Mouse (Mus musculus): ENCODE measurements around the gene Vps37c.

DNA sequence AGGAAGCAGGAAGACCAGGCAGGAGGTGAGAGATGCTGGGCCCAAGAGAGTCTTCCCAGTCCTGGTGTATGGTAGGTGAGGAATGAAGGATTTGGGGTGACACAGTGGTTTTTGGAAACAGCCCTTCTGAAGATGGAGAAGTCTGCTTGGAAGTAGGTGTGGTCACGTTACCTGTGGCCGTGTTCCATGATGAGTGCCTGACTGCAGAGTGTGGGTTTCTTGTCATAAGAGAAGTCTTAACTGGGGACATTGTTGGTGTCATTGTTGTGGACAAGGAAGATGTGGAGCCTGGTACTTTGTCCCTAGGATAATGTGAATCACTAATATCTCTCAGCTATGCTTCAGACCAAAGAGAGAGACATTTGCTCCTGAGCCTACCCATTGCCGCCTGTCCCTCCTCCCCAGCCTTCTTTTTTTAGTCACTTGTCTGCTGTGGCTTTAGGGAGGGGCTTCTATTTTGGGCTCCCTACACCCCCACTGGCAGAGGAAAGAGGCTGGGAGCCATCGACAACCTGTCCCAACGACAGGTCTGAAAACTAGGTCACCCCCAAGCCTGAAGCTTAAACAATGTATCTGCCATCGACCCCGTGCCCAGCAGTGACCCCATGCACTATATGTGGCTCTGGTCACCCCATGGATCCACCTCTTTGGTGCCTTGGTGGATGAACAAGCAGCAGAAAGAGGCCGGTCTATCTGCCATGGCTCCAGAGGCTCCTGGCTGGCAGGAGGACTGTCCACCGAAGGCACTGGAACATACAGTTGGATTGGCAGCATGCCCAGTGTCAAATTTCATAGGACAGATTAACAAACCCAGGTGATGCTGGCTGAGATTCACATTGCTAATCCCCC lies 71.7 kb downstream of the Vps37c start:
- TF ChIP-seq GATA1 (IDR thresholded peaks at IDR 0.05; ENCODE audit: low read length) (no peak), TAL1 (IDR thresholded peaks at IDR 0.05; ENCODE audit: low read length) (no peak)

Data from erythroblast, embryonic 14.5 days (primary cell).